Mouse (Mus musculus): ENCODE measurements around the gene Twnk. TPM values are rescaled to one million over a fixed set of nuclear protein-coding genes. Genes with fewer than 3 reads are reported as not detected.
A peak's percentile ranks its signal among the peaks of the same experiment; 100 is the strongest.

Twnk gene
- total RNA-seq, 4 experiments from 2014 or later = 30.6 to 34.6 (median 31.4) TPM

DNA sequence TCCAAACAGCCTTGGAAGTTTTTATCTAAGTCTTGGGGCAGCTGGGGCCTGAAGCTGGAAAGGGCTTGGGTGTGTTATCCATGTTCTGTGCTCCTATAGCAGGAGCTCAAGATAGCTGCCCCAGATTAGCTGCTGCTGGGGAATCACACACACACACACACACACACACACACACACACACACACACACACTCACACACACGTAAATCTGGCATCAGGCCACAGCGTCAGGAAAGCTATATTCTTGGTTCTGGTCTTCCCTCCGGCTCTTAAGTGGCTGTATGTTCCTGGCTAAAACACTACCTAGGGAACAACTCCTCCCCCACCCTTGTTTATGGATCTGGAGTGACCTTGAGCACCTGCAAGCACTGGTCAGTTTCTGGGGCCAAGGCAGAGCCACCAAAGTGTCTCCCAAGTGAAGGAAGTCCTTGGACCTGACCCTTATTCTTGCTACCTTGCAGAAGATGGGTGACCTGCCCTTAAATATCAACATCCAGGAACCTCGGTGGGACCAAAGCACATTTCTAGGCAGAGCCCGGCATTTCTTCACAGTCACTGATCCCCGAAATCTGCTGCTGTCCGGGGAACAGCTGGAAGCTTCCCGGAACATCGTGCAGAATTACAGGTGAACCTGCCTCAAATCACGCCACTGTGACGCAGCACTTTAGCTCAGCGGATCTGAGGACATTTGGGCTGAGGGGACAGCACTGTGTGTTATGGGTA is 43.3 kb downstream of the Twnk start:
- DNase-seq (ENCODE audit: low spot score) = no peak

DNA sequence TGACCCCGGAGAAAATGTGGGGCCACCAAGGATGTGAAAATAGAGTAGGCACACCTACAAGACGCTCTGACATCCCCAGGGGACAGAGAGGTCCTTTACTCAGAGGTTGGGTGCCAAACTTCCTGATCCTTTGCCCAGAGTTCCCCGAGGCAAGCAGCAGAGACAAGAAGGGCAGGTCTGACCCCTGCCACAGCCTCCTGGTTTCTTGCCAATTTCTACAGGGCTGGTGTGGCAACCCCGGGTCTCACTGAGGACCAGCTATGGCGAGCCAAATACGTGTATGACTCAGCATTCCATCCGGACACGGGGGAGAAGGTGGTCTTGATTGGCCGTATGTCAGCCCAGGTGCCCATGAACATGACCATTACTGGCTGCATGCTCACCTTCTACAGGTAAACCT is 44.1 kb downstream of the Twnk start:
- DNase-seq (ENCODE audit: low spot score) = no peak

DNA sequence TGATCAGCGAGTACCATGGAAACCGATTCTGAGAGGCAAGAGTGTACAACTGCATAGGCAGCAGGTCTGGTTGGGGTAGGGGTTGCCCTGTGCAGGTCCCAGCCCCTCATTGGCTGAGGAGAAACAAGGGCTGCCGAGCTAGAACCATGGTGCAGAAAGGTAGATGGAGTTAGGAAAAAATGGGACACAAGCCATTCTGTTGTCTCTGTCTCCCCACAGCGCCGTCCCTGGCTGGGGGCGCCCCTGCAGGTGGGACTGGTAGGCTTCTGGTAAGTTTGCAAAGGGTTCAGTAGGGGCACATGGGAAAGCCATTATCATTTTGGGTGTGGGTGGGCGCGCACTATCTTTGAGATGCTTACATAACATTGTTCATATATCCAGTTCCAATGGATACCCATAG is 48.0 kb downstream of the Twnk start:
- no peak for DNase-seq (ENCODE audit: low spot score)

DNA sequence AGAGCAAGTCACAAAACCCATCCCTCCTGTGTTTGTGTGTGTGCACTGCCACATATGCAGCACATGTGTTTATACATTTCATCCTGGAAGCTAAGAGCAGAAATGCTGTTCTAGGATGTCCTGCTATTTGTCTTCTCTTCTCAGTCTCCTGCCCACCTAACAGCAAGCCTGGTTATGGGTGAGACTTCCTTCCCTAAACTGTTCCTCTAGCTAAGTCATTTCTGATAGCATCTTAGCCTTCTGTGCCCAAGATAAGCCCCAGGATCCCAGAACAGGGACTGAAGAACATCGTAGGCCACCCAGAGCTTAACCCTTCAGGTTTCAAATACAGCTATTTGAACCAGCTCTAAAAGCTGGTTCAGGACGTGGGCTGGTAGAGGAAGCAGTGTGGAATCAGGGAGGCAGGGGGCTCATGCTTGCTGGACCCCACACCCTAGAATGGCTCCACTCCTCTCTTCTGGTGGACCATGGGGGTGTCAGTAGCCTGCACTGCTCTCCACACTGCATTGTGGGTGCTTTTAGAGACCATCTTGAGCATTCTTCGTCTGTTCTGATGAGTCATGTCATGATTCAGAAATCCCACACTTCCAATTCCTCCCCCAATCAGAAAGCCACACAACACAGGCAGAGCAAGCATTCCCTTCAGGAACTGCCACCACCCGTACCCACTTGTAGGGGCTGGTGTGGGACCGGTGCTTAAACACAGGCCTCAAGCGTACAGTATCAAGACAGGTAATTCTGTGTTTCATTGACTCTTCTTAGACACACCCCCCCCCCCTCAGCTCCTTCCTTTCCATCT is 49.6 kb downstream of the Twnk start:
- no peak for DNase-seq (ENCODE audit: low spot score)

DNA sequence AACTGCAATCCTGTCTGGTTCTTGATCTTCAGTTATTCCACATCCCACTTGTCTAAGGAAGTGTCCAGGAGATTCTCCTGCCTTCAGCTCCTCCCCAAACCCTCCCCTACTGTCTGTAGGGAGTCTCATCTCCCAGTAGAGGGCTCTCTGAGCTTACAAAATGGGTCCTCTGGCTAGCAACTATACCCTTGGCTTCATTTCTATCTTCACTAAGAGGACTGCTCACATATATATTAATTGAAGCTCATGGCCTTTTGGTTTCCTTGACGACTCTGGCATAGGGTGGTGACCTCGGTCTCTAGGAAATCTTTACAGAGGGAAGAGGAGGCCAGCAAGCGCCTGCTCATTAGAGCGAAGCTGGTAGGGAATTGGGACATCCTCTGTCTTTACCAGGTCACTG is 50.9 kb downstream of the Twnk start:
- DNase-seq (ENCODE audit: low spot score) = no peak

DNA sequence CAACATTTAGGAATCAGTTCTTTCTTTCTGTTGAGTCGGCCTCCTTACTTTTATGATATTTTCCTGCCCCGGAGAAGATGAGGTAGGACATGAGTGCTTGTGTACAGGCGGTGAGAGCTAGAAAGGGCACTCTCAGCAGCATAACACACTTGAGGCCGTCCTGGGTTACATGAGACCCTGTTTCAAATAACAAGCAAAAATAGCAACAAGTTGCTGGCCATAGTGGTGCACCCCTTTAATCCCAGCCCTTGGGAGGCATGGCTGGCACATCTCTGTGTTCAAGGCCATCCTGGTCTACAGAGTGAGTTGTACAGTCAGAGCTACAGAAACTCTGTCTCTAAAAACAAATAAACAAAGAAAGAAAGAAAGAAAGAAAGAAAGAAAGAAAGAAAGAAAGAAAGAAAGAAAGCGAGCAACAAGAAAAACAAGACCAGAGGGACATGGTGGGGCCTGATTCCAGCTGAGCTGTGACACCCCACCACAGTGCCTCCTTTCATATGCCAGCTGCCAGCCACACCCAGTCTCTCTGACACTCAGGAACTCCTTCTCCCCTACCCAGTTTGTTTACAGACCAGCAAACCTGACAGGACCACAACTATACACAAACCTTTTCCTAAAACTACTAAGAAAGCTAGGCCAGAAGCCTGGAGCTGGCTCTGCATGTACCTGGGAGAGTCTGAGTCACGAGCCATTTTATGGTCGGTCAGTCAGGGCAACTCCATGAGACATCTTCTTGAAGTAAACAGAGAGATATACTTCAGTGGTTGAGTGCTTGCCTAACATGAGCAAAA is 51.6 kb downstream of the Twnk start:
- DNase-seq (ENCODE audit: low spot score) = no peak

DNA sequence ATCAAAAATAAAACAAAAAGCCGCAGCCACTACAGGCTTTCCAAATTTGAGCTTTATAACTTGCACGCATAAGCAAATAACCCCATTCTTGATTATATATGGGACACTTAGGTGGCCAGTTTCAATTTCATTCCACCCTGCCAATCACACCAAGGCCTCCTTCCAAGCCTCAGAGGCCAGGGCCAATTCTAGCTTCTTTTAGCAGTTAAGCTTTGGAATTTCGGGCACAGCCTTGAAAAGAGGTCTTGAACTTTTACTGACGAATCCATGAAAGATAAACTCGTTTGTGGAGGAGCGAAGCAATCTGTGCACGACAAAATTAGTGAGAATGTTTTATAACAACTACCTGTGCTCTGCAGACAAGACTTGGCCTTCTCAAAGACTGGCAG is 52.3 kb downstream of the Twnk start:
- no peak for DNase-seq (ENCODE audit: low spot score)

DNA sequence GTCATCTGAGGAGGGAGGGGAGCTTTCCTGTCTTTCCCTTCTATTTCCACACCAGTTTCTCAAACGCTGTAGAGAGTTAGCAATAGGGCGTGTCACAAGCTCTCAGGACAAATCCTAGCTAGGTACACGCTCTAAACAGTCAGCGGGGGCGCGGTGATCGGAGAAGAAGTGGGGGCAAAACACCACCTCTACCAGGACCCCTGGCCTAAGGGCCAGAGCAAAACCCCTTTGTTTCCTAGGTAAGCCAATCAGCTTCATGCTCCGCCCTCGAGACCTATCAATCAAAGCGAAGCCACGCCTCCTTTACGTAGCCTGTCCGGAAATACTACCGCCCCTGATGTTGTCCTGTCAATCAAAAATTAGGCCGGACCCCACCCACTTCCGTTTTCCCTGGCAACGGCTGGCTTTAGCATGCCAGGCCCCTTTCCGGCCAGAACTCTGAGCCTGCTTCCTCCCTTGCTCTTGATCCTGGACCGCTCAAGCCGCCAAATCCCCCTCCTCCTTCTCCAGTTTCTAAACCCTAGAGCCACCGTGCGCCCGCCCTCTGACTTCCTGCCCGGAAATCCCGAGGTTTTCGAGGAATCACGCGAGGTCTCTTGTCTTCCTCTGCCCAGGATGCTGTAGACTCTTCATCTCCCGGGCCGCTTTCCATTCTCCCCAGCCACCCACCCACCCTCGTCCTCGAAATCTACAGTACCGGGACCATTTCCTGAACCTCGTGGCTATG is 52.8 kb downstream of the Twnk start:
- peak; percentile 95 for DNase-seq (ENCODE audit: low spot score)

DNA sequence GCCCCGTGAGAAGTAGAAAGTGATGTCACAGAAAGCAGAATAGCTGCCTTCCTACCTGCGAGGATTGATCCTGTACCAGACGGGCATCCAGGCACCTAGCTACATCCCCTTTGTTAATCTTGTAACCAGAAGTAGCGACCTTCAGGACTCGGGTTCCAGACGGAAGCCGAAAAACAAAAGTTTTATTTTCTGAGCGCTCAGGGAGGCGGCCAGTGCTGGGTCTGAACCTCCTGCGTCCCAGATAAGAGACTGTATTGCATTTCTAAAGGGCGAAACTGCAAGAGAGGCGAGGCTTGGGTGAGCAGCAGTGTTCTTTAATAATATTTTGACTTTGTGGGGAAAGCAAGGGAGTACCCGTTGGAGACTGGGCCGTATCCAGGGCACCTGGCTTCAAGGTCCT is 53.4 kb downstream of the Twnk start:
- DNase-seq (ENCODE audit: low spot score) = no peak

Other genes with a start within 250 kb of the Twnk start
- gene Pax2, start 249.6 kb upstream of the Twnk start, total RNA-seq (2022) = not detected
- gene Slf2, start 74.5 kb upstream of the Twnk start, total RNA-seq (2022) = 10 to 100 TPM; 18.2 to 21.9 (median 19.7) TPM
- gene Sema4g, start 16.6 kb upstream of the Twnk start, total RNA-seq (2022) = under 1 TPM in 3 of 4 experiments, not detected in 1; 0.25 to 0.46 (median 0.44) TPM
- gene Mrpl43, start 779 bp downstream of the Twnk start, total RNA-seq (2022) = 10 to 100 TPM; 43.9 to 59.9 (median 54.3) TPM
- gene Lzts2, start 8.8 kb downstream of the Twnk start, total RNA-seq (2022) = 10 to 100 TPM; 53.9 to 70.5 (median 63.8) TPM
- under 1 TPM in 1 of 4 experiments, not detected in 3; 0.46 TPM for gene Pdzd7, start 40.1 kb downstream of the Twnk start, total RNA-seq (2022)
- 10 to 100 TPM in 3 of 4 experiments, 1 to 10 TPM in 1; 9.0 to 10.8 (median 10.3) TPM for gene Sfxn3, start 41.8 kb downstream of the Twnk start, total RNA-seq (2022)
- 1 to 10 TPM; 2.5 to 5.5 (median 2.8) TPM for gene Kazald1, start 69.6 kb downstream of the Twnk start, total RNA-seq (2022)
- gene Tlx1, start 145.0 kb downstream of the Twnk start, total RNA-seq (2022) = under 1 TPM in 2 of 4 experiments, not detected in 2; 0.11 to 0.14 TPM
- gene Lbx1, start 230.1 kb downstream of the Twnk start, total RNA-seq (2022) = under 1 TPM in 1 of 4 experiments, not detected in 3; 0.17 TPM

Measured in heart, adult 8-10 months (tissue).